Mouse (Mus musculus) intestine, embryonic 14.5 days (tissue): Measurements from ENCODE around the gene Ubl4a. TPM values are rescaled to one million over a fixed set of nuclear protein-coding genes. Genes with fewer than 3 reads are reported as not detected.

Experiments used
- ATAC-seq: fragments of 200-750 bp; cut with Nextera tagmentation; replicated peaks from 2 replicates; pipeline ENCODE4 v1.8.0; 2017; ENCODE audit warnings: low read depth, moderate number of reproducible peaks, moderate TSS enrichment, moderate library complexity; ENCODE audit not compliant: low FRiP score, low TSS enrichment
- DNase-seq: peaks from one replicate; pipeline ENCODE4 v3.0.0-alpha.2; 2018; ENCODE audit warnings: low spot score
- H3K27ac ChIP-seq: fragments of 300-500 bp; sonication (generic); 2 replicates; pipeline ENCODE4 v1.5.1; 2014; ENCODE audit warnings: low read depth, mild to moderate bottlenecking, control low read depth
- H3K27me3 ChIP-seq: fragments of 300-500 bp; sonication (generic); replicated peaks from 2 replicates; pipeline ENCODE4 v1.6.1; 2014; ENCODE audit warnings: low read length, control low read depth; ENCODE audit not compliant: control insufficient read depth, insufficient read depth
- H3K36me3 ChIP-seq: fragments of 300-500 bp; sonication (generic); 2 replicates; pipeline ENCODE4 v1.6.1; 2014; ENCODE audit warnings: low read length, control low read depth; ENCODE audit not compliant: control insufficient read depth, insufficient read depth
- H3K4me1 ChIP-seq: fragments of 300-500 bp; sonication (generic); replicated peaks from 2 replicates; pipeline ENCODE4 v1.6.1; 2014; ENCODE audit warnings: low read length, control low read depth, mixed read lengths; ENCODE audit not compliant: control insufficient read depth, insufficient read depth
- H3K4me2 ChIP-seq: fragments of 300-500 bp; sonication (generic); 2 replicates; pipeline ENCODE4 v1.6.1; 2014; ENCODE audit warnings: low read length
- H3K4me3 ChIP-seq: fragments of 300-500 bp; sonication (generic); 2 replicates; pipeline ENCODE4 v1.5.1; 2014; ENCODE audit warnings: low read depth, low read length, control low read depth, mixed read lengths
- H3K9ac ChIP-seq: fragments of 300-500 bp; sonication (generic); 2 replicates; pipeline ENCODE4 v1.6.1; 2014; ENCODE audit warnings: mild to moderate bottlenecking, low read length
- H3K9me3 ChIP-seq: fragments of 300-500 bp; sonication (generic); 2 replicates; pipeline ENCODE4 v1.6.1; 2016; ENCODE audit warnings: low read length, control low read depth; ENCODE audit not compliant: control insufficient read depth
- WGBS: fragments of 180-500 bp; shearing (Covaris S2); extraction: QIAGEN DNeasy Blood & Tissue Kit; methylation state at CpG from one replicate; pipeline ENCODE4 v1.1.7; 2014; 5-methylcytosine and 5-hydroxymethylcytosine counted together
- polyA plus RNA-seq: library from polyadenylated mRNA; unstranded; fragments of >200 nt; fragmentation: Nextera tagmentation; extraction: Ambion mirVana; gene quantifications from 2 replicates; pipeline ENCODE4 v1.2.1, GENCODE M21; 2014

The Ubl4a gene
- 74.7 and 79.1 TPM in 2 replicates for polyA plus RNA-seq

- ATAC-seq (peak; percentile 87), DNase-seq (peak; percentile 78)
- no peaks in the 10 kb centered on the region for H3K27me3 ChIP-seq
- peak within 1 kb of the TSS; percentile 41 for H3K4me3 ChIP-seq
- H3K36me3 ChIP-seq, result peaks cover 3% of the 10 kb centered on the region; the same call in 1 of the 2 replicates
- H3K4me1 ChIP-seq, result no peaks in the 10 kb centered on the region
- no peaks in the 10 kb centered on the region for H3K9me3 ChIP-seq
- H3K9ac ChIP-seq, result peak within 1 kb of the TSS; percentile 53
- WGBS, result 17% methylated on average over 32 of the region's 32 CpGs
- H3K4me2 ChIP-seq, result peak within 1 kb of the TSS; percentile 59
- no peak within 1 kb of the TSS for H3K27ac ChIP-seq
Measured at GRCm38 (mm10) chrX:74372888-74373549, at the start of gene Ubl4a, which contains the start of gene Slc10a3. TSS of gene Ubl4a (minus strand) at chrX:74373218. TSS of gene Slc10a3 (minus strand) at chrX:74373349.

- Histone ChIP-seq H3K4me1 (no peaks in the 10 kb centered on the region), H3K4me2 (no peak overlapping the region), H3K27ac (no peak overlapping the region), H3K9ac (no peak overlapping the region), H3K36me3 (0 out of 2 replicates have a peak, but pooled peaks cover 3% of the 10 kb centered on the region), H3K9me3 (no peaks in the 10 kb centered on the region), H3K4me3 (no peak overlapping the region), H3K27me3 (no peaks in the 10 kb centered on the region)
- ATAC-seq (peak; percentile 76), DNase-seq (peak; percentile 60)
Measured at GRCm38 (mm10) chrX:74413377-74413776, 40.4 kb upstream of the Ubl4a start.

- H3K4me3 ChIP-seq, result no peak overlapping the region
- H3K4me2 ChIP-seq, result no peak overlapping the region
- no peaks in the 10 kb centered on the region for H3K27me3 ChIP-seq
- no peaks in the 10 kb centered on the region for H3K36me3 ChIP-seq
- WGBS, result 66% methylated on average over 2 of the region's 2 CpGs
- no peak overlapping the region for H3K9ac ChIP-seq
- ATAC-seq, result no peak
- H3K4me1 ChIP-seq, result no peaks in the 10 kb centered on the region
- no peak overlapping the region for H3K27ac ChIP-seq
- H3K9me3 ChIP-seq, result no peaks in the 10 kb centered on the region
- no peak for DNase-seq
Measured at GRCm38 (mm10) chrX:74408340-74408739, 35.3 kb upstream of the Ubl4a start.

GRCm38 (mm10) chrX:74400136-74400535 lies 27.1 kb upstream of the Ubl4a start:
- Histone ChIP-seq H3K9ac (no peak overlapping the region), H3K4me3 (no peak overlapping the region), H3K9me3 (no peaks in the 10 kb centered on the region), H3K4me2 (no peak overlapping the region), H3K4me1 (no peaks in the 10 kb centered on the region), H3K27ac (no peak overlapping the region), H3K27me3 (no peaks in the 10 kb centered on the region), H3K36me3 (no peaks in the 10 kb centered on the region)
- WGBS, result 87% methylated on average over 3 of the region's 3 CpGs
- ATAC-seq (no peak), DNase-seq (no peak)

GRCm38 (mm10) chrX:74392535-74393443 lies 19.8 kb upstream of the Ubl4a start, which contains the start of the genes Fam3a and Ikbkg:
TSS of gene Fam3a (minus strand) at chrX:74393272.
TSS of gene Ikbkg (plus strand) at chrX:74393290.
- peak within 1 kb of the TSS; percentile 48 for H3K4me3 ChIP-seq
- peak; percentile 100 for ATAC-seq
- peak within 1 kb of the TSS; percentile 83 for H3K27ac ChIP-seq
- H3K36me3 ChIP-seq, result peaks cover 4% of the 10 kb centered on the region; the same call in 1 of the 2 replicates
- peak within 1 kb of the TSS; percentile 61 for H3K4me2 ChIP-seq
- H3K9ac ChIP-seq, result peak within 1 kb of the TSS; percentile 74
- H3K27me3 ChIP-seq, result no peaks in the 10 kb centered on the region
- 19% methylated on average over 30 of the region's 30 CpGs for WGBS
- no peaks in the 10 kb centered on the region for H3K4me1 ChIP-seq
- no peaks in the 10 kb centered on the region for H3K9me3 ChIP-seq
- peak; percentile 85 for DNase-seq

- no peak overlapping the region for H3K4me3 ChIP-seq
- H3K27me3 ChIP-seq, result no peaks in the 10 kb centered on the region
- no peak for DNase-seq
- no peaks in the 10 kb centered on the region for H3K9me3 ChIP-seq
- H3K4me1 ChIP-seq, result no peaks in the 10 kb centered on the region
- no peak overlapping the region for H3K9ac ChIP-seq
- no peak overlapping the region for H3K27ac ChIP-seq
- H3K4me2 ChIP-seq, result no peak overlapping the region
- ATAC-seq, result no peak
- H3K36me3 ChIP-seq, result peaks cover 22% of the 10 kb centered on the region
Measured at GRCm38 (mm10) chrX:74388153-74388552, 15.1 kb upstream of the Ubl4a start.

GRCm38 (mm10) chrX:74384451-74384850 lies 11.4 kb upstream of the Ubl4a start:
- Histone ChIP-seq H3K27me3 (no peaks in the 10 kb centered on the region), H3K4me2 (no peak overlapping the region), H3K36me3 (peaks cover 22% of the 10 kb centered on the region), H3K27ac (no peak overlapping the region), H3K4me1 (no peaks in the 10 kb centered on the region), H3K9ac (no peak overlapping the region), H3K9me3 (no peaks in the 10 kb centered on the region), H3K4me3 (no peak overlapping the region)
- 83% methylated on average over 2 of the region's 2 CpGs for WGBS
- no peak for ATAC-seq
- no peak for DNase-seq

GRCm38 (mm10) chrX:74368209-74368909 lies 4.7 kb downstream of the Ubl4a start:
- no peaks in the 10 kb centered on the region; the same call in 1 of the 2 replicates for H3K4me1 ChIP-seq
- DNase-seq (peak; percentile 75), ATAC-seq (peak; percentile 85)
- H3K36me3 ChIP-seq, result peaks cover 14% of the 10 kb centered on the region
- no peaks in the 10 kb centered on the region for H3K27me3 ChIP-seq
- WGBS, result 18% methylated on average over 41 of the region's 49 CpGs
- peak overlapping the region; percentile 65 for H3K9ac ChIP-seq
- H3K4me2 ChIP-seq, result peak overlapping the region; percentile 59
- peak overlapping the region; percentile 54 for H3K4me3 ChIP-seq
- H3K9me3 ChIP-seq, result no peaks in the 10 kb centered on the region
- H3K27ac ChIP-seq, result peak overlapping the region; percentile 65; the same call in 1 of the 2 replicates
